ENCODE assay signal across 8 mouse cellular contexts in the genomic region with DNA sequence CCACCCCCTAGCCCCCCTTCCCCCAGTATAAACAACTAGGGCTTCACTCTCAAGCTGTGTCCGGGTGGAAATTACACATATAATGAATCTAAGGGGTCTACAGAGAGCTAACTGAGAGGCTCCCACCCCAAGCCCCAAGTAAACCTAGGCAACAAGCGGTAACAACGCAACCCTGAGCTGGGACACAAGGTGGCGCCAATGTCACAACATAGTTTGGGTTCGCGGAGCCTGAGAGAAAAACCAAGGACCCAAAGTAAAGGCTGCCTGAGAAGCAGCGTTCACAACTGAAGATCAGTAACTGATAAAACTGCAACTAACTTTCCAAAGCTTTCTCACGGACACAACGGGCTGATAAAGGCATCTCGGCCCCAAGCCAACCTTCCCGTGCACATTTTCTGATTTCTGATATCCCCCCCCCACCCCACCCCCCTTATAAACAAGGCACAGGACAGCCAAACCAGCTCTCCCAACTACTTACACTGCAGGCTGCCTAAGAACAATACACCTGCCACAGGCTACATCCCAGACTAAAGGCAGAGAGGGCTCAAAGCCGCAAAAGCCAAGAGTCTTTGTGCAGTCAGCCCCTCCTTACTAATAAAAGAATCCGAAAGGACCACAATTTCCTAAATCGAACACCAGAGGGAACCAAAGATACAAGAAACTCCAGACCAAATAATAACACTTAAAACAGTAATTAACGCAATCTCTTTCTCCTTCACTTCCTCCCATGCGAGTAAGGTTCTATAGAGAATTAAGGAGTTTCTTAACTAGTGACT. TPM values are rescaled to one million over a fixed set of nuclear protein-coding genes. Genes with fewer than 3 reads are reported as not detected.
A peak's percentile ranks its signal among the peaks of the same experiment; 100 is the strongest.
DNase-seq lines count a peak whose midpoint lies in the region; ATAC-seq and TF ChIP-seq lines count a peak whose summit lies in the region.

No protein-coding gene starts in this region.

- no peaks in the 10 kb centered on the region for H3K9me3 ChIP-seq in MEL (replicated peaks; ENCODE audit: insufficient read depth, low read length)
- H3K9me3 ChIP-seq in hindbrain, embryonic 12.5 days (replicated peaks), result no peaks in the 10 kb centered on the region

- no peak for TF ChIP-seq EP300 in MEL (IDR thresholded peaks at IDR 0.05; ENCODE audit: low read depth in 1 of 2, low read length in 2 of 2)

- no peaks in the 10 kb centered on the region for H3K79me2 ChIP-seq in MEL (ENCODE audit: control insufficient read depth, insufficient read depth, low read length, poor library complexity)

- WGBS in hindbrain, embryonic 12.5 days, result 1% methylated on average over 16 of the region's 16 CpGs

- H3K36me3 ChIP-seq in MEL (ENCODE audit: control insufficient read depth in 1 of 2, insufficient read depth in 2 of 2, low read length in 2 of 2), result no peaks in the 10 kb centered on the region
- H3K36me3 ChIP-seq in hindbrain, embryonic 12.5 days, result no peaks in the 10 kb centered on the region

- peaks cover 2% of the 10 kb centered on the region in 2 experiments; a peak in 2 of 4 replicates for H3K27me3 ChIP-seq in MEL (ENCODE audit: control insufficient read depth in 1 of 2, insufficient read depth in 2 of 2, low read length in 2 of 2)
- H3K27me3 ChIP-seq in hindbrain, embryonic 12.5 days, result no peaks in the 10 kb centered on the region

- TF ChIP-seq POLR2A in MEL (IDR thresholded peaks at IDR 0.05; ENCODE audit: control insufficient read depth in 1 of 2, insufficient read depth in 1 of 2, low read depth in 1 of 2, low read length in 2 of 2, poor library complexity in 1 of 2), result no peak

- peak; percentile 80 for DNase-seq in MEL (ENCODE audit: low read depth, low spot score)
- DNase-seq in cerebellum, adult 18-20 months, result peak; percentile 40 to 46
- peak; percentile 92 for DNase-seq in layer of hippocampus, postnatal 10 days (ENCODE audit: low spot score in 2 of 2)
- DNase-seq in lung, postnatal 14 days, result peak; percentile 86
- peak; percentile 92 for DNase-seq in retina, embryonic 14.5 days (ENCODE audit: low spot score)
- peak; percentile 36 to 54 for DNase-seq in thymus, postnatal 36 days

- H3K4me3 ChIP-seq in MEL (ENCODE audit: control insufficient read depth in 1 of 2, insufficient read depth in 1 of 2, low read depth in 2 of 2, low read length in 2 of 2), result peak overlapping the region; percentile 15 to 31; a peak in 3 of 4 replicates
- H3K4me3 ChIP-seq in hindbrain, embryonic 12.5 days, result peak overlapping the region; percentile 46

- H3K27ac ChIP-seq in MEL (ENCODE audit: control insufficient read depth, low read depth, low read length), result no peak overlapping the region
- no peak overlapping the region for H3K27ac ChIP-seq in hindbrain, embryonic 12.5 days

- TF ChIP-seq CTCF in MEL (IDR thresholded peaks at IDR 0.05 in 2 of 3, conservative IDR thresholded peaks at IDR 0.05 in 1 of 3; ENCODE audit: control insufficient read depth in 1 of 3, insufficient read depth in 1 of 3, low read depth in 2 of 3, low read length in 3 of 3, poor library complexity in 1 of 3, severe bottlenecking in 1 of 3), result peak; percentile 34 to 81 (median 80); a peak in 5 of 6 replicates

- peak; percentile 62 for TF ChIP-seq RAD21 in MEL (IDR thresholded peaks at IDR 0.05; ENCODE audit: low read depth, low read length)

- no peaks in the 10 kb centered on the region for H3K4me1 ChIP-seq in MEL (ENCODE audit: control insufficient read depth in 1 of 2, insufficient read depth in 2 of 2, low read length in 2 of 2)
- no peaks in the 10 kb centered on the region for H3K4me1 ChIP-seq in hindbrain, embryonic 12.5 days

- ATAC-seq in frontal cortex, adult (ENCODE audit: low TSS enrichment), result peak; percentile 100
- ATAC-seq in hindbrain, embryonic 12.5 days (ENCODE audit: low FRiP score), result peak; percentile 95

- peak overlapping the region; percentile 88 for H3K4me2 ChIP-seq in hindbrain, embryonic 12.5 days (replicated peaks)

- no peak overlapping the region for H3K9ac ChIP-seq in MEL (ENCODE audit: control insufficient read depth, low read depth, low read length, poor library complexity, severe bottlenecking)
- H3K9ac ChIP-seq in hindbrain, embryonic 12.5 days, result peak overlapping the region; percentile 63

TF ChIP-seq in MEL, 35 proteins besides CTCF, POLR2A, EP300 and RAD21:
- TF ChIP-seq SMC3 (IDR thresholded peaks at IDR 0.05; ENCODE audit: low read depth, low read length) (peak; percentile 71), BHLHE40 (IDR thresholded peaks at IDR 0.05; ENCODE audit: borderline replicate concordance, low read depth, low read length) (no peak), KAT2A (conservative IDR thresholded peaks at IDR 0.05; ENCODE audit: low read depth, low read length) (no peak), ZC3H11A (IDR thresholded peaks at IDR 0.05; ENCODE audit: low read depth, low read length) (peak; percentile 54), USF1 (IDR thresholded peaks at IDR 0.05; ENCODE audit: low read depth, low read length) (no peak)
TF ChIP-seq in MEL: peak in this region for 2.

RNA-seq across cellular contexts. Expression of a gene that starts 36.8 kb away (rescaled TPM):
- not detected in 2 replicates for total RNA-seq in MEL (2012; rRNA removed)
- polyA plus RNA-seq in MEL (2012; ENCODE audit: insufficient read depth in 1 of 2, insufficient read length in 2 of 2, low read depth in 1 of 2, low replicate concordance in 2 of 2, missing spikeins in 1 of 2), result not detected
- 2.1 and 2.6 TPM in 2 replicates for polyA plus RNA-seq in hindbrain, embryonic 12.5 days (2016; fragmentation: Nextera tagmentation; extraction: Ambion mirVana)
- total RNA-seq in layer of hippocampus, postnatal 10 days (2021), result under 1 TPM in 1 of 2 experiments, not detected in 1; 0.56 TPM
